Comparison of ENCODE assay signal across 18 mouse cellular contexts in genomic region chr8:35132281-35132680, GRCm38 (mm10).
"Had no signal": no experiment of that assay in that cellular context is flagged by ENCODE, and none has a peak within 500 bp of the region (broad histone marks: within the 10 kb centered on the region; RNA-seq: fewer than 3 reads in every experiment).

No protein-coding gene starts in this region.

- H3K4me1 ChIP-seq: midbrain, embryonic 10.5 days; midbrain, embryonic 13.5 days; midbrain, embryonic 15.5 days had no signal

- H3K27ac ChIP-seq: midbrain, embryonic 10.5 days; midbrain, embryonic 13.5 days; midbrain, embryonic 15.5 days; neural tube, embryonic 13.5 days; neural tube, embryonic 15.5 days had no signal

- H3K9me3 ChIP-seq: midbrain, embryonic 10.5 days; midbrain, embryonic 13.5 days; midbrain, embryonic 15.5 days; neural tube, embryonic 13.5 days; neural tube, embryonic 15.5 days had no signal

- H3K27me3 ChIP-seq: midbrain, embryonic 13.5 days; midbrain, embryonic 15.5 days; neural tube, embryonic 13.5 days; neural tube, embryonic 15.5 days had no signal

- ATAC-seq: midbrain, embryonic 13.5 days; midbrain, embryonic 15.5 days had no signal

- H3K4me2 ChIP-seq: lung, embryonic 14.5 days; midbrain, embryonic 13.5 days; midbrain, embryonic 15.5 days; neural tube, embryonic 13.5 days; neural tube, embryonic 15.5 days had no signal

- DNase-seq: lung, adult 18-20 months; lung, embryonic 14.5 days; lung, postnatal 10 days; lung, postnatal 4 days; retina, postnatal 1 day; right cerebral cortex, adult 18-20 months; right cerebral cortex, postnatal 25 days; right cerebral cortex, postnatal 4 days; spleen, adult 18-20 months; thymus, adult 18-20 months; thymus, postnatal 14 days; thymus, postnatal 36 days had no signal

- H3K9ac ChIP-seq: lung, embryonic 14.5 days; midbrain, embryonic 13.5 days; midbrain, embryonic 15.5 days; neural tube, embryonic 13.5 days; neural tube, embryonic 15.5 days had no signal

- H3K36me3 ChIP-seq: midbrain, embryonic 10.5 days; midbrain, embryonic 13.5 days; midbrain, embryonic 15.5 days; neural tube, embryonic 13.5 days; neural tube, embryonic 15.5 days had no signal

- H3K4me3 ChIP-seq: midbrain, embryonic 10.5 days; midbrain, embryonic 13.5 days; midbrain, embryonic 15.5 days; myocyte; neural tube, embryonic 13.5 days; neural tube, embryonic 15.5 days had no signal
